Mouse (Mus musculus) skeletal muscle tissue, adult 2 months (tissue): ENCODE results near the gene Cldn19.

Experiments
- DNase-seq: peaks from one replicate; pipeline ENCODE4 v3.0.0-alpha.2; 2012; ENCODE audit warnings: low read depth, low spot score

The Cldn19 gene

DNA sequence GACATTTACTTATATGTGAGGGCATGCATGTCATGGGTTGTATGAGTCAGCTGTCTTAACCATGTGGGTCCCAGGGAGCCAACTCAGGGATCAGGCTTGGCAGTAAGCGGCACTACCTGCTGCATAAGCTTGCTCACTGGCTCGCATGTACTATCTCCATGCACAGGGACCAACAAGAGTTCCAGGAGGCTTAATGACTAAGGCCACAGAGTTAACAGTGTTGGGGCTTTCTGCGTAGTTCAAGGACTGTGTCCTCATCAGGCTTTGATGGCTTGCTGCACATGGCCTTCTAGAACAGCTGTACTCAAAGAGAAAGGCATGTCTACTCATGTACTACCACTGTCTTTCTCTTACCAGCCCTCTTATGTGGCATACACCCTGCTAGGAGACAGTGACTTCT is 45.5 kb downstream of the Cldn19 start:
- no peak for DNase-seq

DNA sequence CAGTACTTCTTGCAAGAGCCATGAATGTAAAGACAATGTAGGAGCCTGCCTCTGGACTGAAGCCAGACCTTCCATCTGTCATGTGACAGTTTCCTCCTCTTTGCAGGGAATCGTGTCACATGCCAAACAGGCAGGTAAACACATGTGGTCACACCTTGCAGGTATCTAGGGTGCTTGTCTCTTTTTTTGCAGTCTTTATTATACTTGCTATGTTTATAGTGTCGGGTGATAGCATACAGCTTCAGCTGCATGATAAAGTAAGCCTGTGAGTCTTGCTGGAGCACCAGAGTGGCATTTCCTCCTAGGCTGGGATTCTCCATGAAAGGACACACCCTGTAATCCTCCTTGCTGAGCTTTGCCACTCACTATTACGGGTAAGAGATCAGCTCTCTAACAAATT is 46.6 kb downstream of the Cldn19 start:
- DNase-seq, result no peak

DNA sequence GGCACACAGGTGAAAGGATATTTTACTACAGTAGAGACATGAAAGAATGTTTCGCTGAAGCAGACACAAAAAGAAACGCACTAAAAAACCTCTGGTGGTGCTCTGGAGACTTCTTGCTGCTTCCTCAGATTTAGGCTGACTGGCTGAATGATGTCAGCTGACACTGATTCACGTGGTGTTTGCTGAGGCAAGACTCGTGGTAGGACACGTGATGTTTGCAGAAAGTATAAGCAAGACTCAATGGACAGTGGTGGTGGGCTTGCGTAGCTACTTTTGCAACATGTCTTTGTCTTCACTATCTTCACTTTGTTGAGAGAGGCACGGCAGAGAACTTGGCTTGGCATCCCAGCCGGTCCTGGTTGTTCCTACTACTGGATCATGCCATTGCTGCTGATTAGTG is 48.1 kb downstream of the Cldn19 start:
- DNase-seq, result no peak

GRCm38 (mm10) chr4:119305418-119305817 is 50.2 kb downstream of the Cldn19 start:
- no peak for DNase-seq
